Mouse (Mus musculus) brain, adult 2 months (tissue): ENCODE measurements around the gene Pus1.

Experiments used
- DNase-seq: peaks from one replicate; pipeline ENCODE4 v3.0.0; 2011; ENCODE audit warnings: low read depth, low spot score

Gene Pus1

GRCm38 (mm10) chr5:110779998-110780760, at the start of gene Pus1:
TSS of gene Pus1 (minus strand) at chr5:110780659.
- peak; percentile 96 for DNase-seq

GRCm38 (mm10) chr5:110827576-110827975, 47.1 kb upstream of the Pus1 start:
- DNase-seq = no peak

DNA sequence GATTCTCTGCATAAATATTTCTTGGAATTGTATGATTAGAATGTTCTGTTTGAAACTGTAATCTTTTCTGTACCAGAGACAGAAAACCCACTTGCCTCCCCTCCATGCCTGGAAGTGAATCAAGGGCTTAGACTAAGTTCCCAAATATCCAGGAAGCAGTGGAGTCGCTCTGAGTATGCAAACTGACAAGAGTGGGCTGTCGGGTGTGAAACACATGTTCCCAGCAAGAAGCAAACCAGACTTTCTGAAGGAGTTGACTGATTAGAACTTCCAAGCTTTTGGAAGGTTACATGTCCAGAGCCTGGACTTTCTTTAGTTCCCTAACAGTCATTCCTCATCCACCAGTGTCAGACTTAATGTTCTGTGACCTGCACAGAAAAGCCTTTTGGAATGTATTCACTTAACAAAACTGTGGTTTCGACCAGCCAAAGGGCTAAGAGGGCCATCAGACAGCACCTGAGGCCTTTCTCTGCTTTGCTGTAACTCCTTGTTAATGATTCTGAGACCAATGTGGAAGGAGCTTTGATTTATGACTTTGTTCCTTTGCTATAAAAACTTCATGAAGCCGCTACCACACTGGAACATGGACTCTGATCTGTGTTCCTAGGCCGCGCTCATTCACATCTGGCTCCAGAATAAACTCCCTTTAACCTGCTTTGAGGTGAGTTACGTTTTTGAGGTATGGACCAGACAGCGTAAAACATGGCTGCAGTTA, 46.5 kb upstream of the Pus1 start:
- peak; percentile 65 for DNase-seq

- no peak for DNase-seq
Observed at GRCm38 (mm10) chr5:110824421-110824820, 44.0 kb upstream of the Pus1 start.

GRCm38 (mm10) chr5:110809667-110810325, 29.3 kb upstream of the Pus1 start, which contains the start of gene Ulk1:
TSS of gene Ulk1 (minus strand) at chr5:110810097.
- peak; percentile 100 for DNase-seq

GRCm38 (mm10) chr5:110808821-110809666, 28.6 kb upstream of the Pus1 start:
- no peak for DNase-seq

GRCm38 (mm10) chr5:110808061-110808631, 27.7 kb upstream of the Pus1 start:
- DNase-seq = peak; percentile 93

DNA sequence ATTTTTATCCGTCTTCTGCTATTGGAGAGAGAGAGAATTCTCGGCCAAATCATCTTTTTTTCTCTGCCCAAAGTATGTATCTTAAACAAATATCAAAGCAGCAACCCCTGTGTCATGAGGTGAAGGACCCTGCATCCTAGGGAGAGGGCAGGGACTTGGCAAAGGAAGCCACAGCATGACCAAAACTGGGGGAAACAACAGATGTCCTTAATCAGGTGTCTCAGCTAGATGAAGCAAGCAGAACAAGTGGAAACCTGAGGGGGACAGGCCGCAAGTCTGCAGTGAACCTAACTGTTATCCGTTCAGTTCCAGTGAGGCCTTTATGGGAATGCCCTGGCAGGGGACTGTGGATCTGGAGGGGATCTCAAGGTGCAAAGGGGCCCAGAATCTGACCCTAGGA, 27.0 kb upstream of the Pus1 start:
- no peak for DNase-seq

DNA sequence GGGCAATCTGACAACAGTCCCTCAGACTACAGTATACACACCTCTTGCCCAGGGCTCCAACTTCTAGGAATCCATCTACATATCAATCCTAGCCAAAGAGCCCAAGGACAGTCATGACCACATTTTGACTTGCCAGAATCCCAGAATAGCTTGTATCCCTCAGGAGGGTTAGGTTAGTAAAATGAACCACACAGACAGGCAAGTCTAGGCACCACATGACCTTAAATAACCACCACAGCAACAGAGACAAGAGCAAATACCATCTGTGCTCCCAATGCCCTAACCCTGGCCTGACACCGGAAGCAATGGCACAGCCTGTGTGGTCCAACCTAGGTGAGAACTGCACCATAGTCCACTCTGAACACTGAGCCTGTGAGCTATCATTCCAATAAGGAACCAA, 26.2 kb upstream of the Pus1 start:
- no peak for DNase-seq

- no peak for DNase-seq
Observed at GRCm38 (mm10) chr5:110806154-110806553, 25.7 kb upstream of the Pus1 start.

DNA sequence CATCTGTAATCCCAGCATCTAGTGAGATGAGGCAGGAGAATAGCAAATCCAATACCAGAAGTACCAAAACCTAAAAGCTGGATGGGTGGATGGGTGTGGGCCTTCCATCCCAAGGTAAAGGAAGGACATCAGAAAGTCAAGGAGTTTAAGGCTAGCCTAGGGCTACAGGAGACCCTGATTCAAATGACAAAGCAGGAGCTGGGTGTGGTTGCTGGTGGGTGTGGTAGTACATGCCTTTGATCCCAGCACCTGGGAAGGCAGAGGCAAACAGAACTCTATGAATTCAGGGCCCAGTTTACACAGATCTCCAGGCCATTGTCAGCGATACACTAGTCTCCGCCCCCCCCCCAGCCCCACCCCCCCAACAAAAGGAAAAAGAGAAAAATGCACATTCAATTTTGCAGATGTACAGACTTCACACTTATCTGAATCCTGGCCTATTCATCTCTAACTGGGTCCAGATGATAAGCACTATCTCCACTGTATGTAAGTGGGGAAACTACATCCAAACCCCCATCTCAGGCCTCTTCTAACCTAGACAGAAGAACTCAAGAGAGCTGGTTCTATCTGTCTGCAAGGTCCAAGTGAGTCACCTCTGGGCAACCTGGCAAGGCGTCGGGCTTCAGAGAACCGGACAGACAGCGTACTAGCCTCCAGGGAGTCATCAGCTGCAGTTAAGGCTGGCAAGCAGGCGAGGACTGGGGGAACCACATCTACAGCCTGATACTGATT, 23.7 kb upstream of the Pus1 start:
- DNase-seq = no peak

DNA sequence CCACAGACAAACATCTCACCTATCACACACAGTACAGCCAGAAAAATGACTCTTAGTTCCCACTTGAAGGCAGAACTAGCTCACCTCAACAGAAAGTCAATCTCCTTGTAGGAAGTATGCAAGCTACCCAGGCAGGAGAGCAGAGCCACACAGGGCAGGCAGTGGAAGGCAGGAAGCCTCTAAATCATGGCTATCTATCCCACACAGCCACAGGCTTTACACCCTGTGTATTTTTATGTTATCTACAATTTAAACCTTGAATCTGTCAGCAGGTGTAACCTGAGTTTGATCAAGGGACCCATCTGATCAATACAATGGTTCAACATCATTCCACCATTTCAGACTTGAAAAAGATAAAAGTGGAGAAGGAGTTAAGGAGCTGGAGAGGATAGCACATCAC, 22.4 kb upstream of the Pus1 start:
- DNase-seq = no peak

DNA sequence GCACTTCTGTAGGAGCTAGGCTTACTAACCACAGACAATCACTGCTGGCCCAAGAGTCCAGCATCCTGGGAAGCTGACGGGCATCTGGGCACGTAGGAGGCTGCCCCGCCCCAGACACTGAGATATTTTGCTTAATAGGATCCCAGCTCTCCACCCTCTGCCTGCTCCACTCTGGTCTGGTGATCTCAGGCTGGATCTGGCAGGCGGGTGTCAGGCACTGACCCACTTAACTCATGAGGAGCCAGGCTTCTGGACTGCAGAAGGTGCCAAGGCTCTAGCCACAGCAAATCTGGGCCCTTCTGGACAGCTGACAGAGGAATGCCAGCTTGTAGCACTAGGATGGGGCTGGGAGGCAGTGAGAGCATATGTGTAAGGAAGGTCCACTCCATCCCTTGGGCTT, 21.7 kb upstream of the Pus1 start:
- peak; percentile 98 for DNase-seq

DNA sequence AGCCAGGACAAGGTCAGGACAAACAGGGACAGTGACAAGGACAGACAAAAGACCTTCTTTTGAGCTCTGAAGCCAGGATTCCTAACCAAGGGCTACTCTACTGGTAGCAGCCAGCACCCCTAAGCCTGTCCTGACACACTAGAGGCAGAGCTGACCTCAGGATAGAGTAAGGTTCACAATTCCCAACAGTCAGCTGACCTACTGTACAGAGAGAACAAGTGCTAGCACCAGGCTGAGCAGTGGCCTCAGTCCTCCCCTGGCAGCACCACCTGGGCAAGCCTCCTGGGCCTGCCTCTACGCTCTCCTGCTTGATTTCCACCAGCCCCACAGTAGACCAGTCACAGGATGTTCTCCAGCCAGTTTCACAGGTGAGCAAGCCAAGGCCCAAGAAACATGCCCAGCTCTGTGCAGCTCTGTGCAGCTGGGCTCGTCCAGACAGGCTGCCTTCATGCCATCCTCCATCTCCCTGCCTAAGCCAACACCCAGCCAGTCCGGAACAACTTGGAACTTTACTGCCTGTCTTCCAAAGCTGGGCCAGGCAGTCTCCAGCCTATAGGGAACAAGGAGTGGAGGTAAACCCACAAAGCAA, 20.7 kb upstream of the Pus1 start:
- DNase-seq = no peak

DNA sequence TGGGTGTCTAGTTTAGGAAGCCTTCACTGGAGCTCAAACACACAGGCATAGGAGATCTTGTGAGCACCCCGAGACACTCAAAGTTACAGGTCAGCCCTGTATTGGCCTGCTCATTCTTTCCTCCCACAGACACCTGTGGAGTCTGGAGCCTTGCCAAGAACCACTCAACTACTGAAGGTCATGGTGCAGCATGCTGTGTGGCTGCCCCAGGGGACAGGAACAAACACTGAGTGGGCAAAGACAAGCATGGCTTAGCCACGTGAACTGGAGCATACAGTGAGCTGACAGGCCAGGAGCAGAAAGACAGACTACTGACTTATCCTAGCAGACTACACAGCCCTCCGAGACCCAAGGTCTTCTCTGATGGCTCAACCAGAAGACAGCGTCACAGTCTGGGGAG, 17.2 kb upstream of the Pus1 start:
- no peak for DNase-seq

- DNase-seq = no peak
Observed at GRCm38 (mm10) chr5:110794363-110794762, 13.9 kb upstream of the Pus1 start.

- peak; percentile 66 for DNase-seq
Observed at GRCm38 (mm10) chr5:110788684-110789083, 8.2 kb upstream of the Pus1 start.

- peak; percentile 82 for DNase-seq
Observed at GRCm38 (mm10) chr5:110786081-110786835, 5.8 kb upstream of the Pus1 start.

GRCm38 (mm10) chr5:110783150-110783549, 2.7 kb upstream of the Pus1 start:
- no peak for DNase-seq
